Mouse (Mus musculus) brain, embryonic 14.5 days (tissue): ENCODE data around the gene Fra10ac1.

Experiments used
- CTCF ChIP-seq: fragments of 200-500 bp; IDR thresholded peaks from 2 replicates; pipeline ENCODE4 v1.5.1; 2012; ENCODE audit warnings: inconsistent platforms, mild to moderate bottlenecking, moderate library complexity, borderline replicate concordance; ENCODE audit not compliant: insufficient read depth, insufficient read length; ENCODE audit errors: extremely low read depth
- POLR2A ChIP-seq: fragments of 200-500 bp; IDR thresholded peaks from 2 replicates; pipeline ENCODE4 v1.6.1; 2012; ENCODE audit warnings: mild to moderate bottlenecking, inconsistent platforms, borderline replicate concordance; ENCODE audit not compliant: poor library complexity, insufficient read depth, insufficient read length, severe bottlenecking; ENCODE audit errors: extremely low read depth

GRCm38 (mm10) chr19:38271071-38271470, 47.1 kb upstream of the Fra10ac1 start:
- TF ChIP-seq CTCF (no peak), POLR2A (no peak)
